Mouse (Mus musculus): ENCODE data around the gene Epha1. TPM values are rescaled to one million over a fixed set of nuclear protein-coding genes. Genes with fewer than 3 reads are reported as not detected.

Epha1 gene
- polyA plus RNA-seq, 1 experiment from 2014 or later = 0.94 TPM

GRCm38 (mm10) chr6:42344255-42344654 lies 28.8 kb downstream of the Epha1 start:
- ATAC-seq = no peak
- Histone ChIP-seq H3K9ac (ENCODE audit: low read depth, low read length) (no peak overlapping the region), H3K4me2 (ENCODE audit: low read length) (no peak overlapping the region), H3K27me3 (ENCODE audit: control insufficient read depth, insufficient read depth, low read depth, low read length) (no peaks in the 10 kb centered on the region), H3K4me3 (ENCODE audit: low read depth, low read length) (no peak overlapping the region), H3K36me3 (ENCODE audit: control insufficient read depth, insufficient read depth, low read length) (no peaks in the 10 kb centered on the region), H3K9me3 (replicated peaks; ENCODE audit: control insufficient read depth, low read length, poor library complexity, severe bottlenecking) (no peaks in the 10 kb centered on the region), H3K4me1 (ENCODE audit: control insufficient read depth, insufficient read depth, low read length) (peaks cover 6% of the 10 kb centered on the region), H3K27ac (ENCODE audit: low read length) (no peak overlapping the region)
- 84% methylated on average over 1 of the region's 1 CpGs for WGBS

- 90% methylated on average over 9 of the region's 9 CpGs for WGBS
- H3K27me3 ChIP-seq (ENCODE audit: control insufficient read depth, insufficient read depth, low read depth, low read length) = no peaks in the 10 kb centered on the region
- no peak overlapping the region for H3K9ac ChIP-seq (ENCODE audit: low read depth, low read length)
- no peak for ATAC-seq
- H3K9me3 ChIP-seq (replicated peaks; ENCODE audit: control insufficient read depth, low read length, poor library complexity, severe bottlenecking) = no peaks in the 10 kb centered on the region
- no peak overlapping the region for H3K4me3 ChIP-seq (ENCODE audit: low read depth, low read length)
- H3K4me2 ChIP-seq (ENCODE audit: low read length) = no peak overlapping the region
- H3K36me3 ChIP-seq (ENCODE audit: control insufficient read depth, insufficient read depth, low read length) = no peaks in the 10 kb centered on the region
- no peak overlapping the region for H3K27ac ChIP-seq (ENCODE audit: low read length)
- H3K4me1 ChIP-seq (ENCODE audit: control insufficient read depth, insufficient read depth, low read length) = peaks cover 2% of the 10 kb centered on the region
Measured at GRCm38 (mm10) chr6:42343361-42344120, 29.5 kb downstream of the Epha1 start.

- H3K9me3 ChIP-seq (replicated peaks; ENCODE audit: control insufficient read depth, low read length, poor library complexity, severe bottlenecking) = no peaks in the 10 kb centered on the region
- H3K4me3 ChIP-seq (ENCODE audit: low read depth, low read length) = no peak overlapping the region
- H3K27ac ChIP-seq (ENCODE audit: low read length) = no peak overlapping the region
- H3K4me2 ChIP-seq (ENCODE audit: low read length) = no peak overlapping the region
- no peaks in the 10 kb centered on the region for H3K4me1 ChIP-seq (ENCODE audit: control insufficient read depth, insufficient read depth, low read length)
- H3K36me3 ChIP-seq (ENCODE audit: control insufficient read depth, insufficient read depth, low read length) = no peaks in the 10 kb centered on the region
- H3K27me3 ChIP-seq (ENCODE audit: control insufficient read depth, insufficient read depth, low read depth, low read length) = no peaks in the 10 kb centered on the region
- 89% methylated on average over 1 of the region's 1 CpGs for WGBS
- no peak overlapping the region for H3K9ac ChIP-seq (ENCODE audit: low read depth, low read length)
- ATAC-seq = no peak
Measured at GRCm38 (mm10) chr6:42342171-42342570, 30.9 kb downstream of the Epha1 start.

GRCm38 (mm10) chr6:42339981-42340380 lies 33.1 kb downstream of the Epha1 start:
- Histone ChIP-seq H3K9me3 (replicated peaks; ENCODE audit: control insufficient read depth, low read length, poor library complexity, severe bottlenecking) (no peaks in the 10 kb centered on the region), H3K4me2 (ENCODE audit: low read length) (no peak overlapping the region), H3K27me3 (ENCODE audit: control insufficient read depth, insufficient read depth, low read depth, low read length) (no peaks in the 10 kb centered on the region), H3K36me3 (ENCODE audit: control insufficient read depth, insufficient read depth, low read length) (no peaks in the 10 kb centered on the region), H3K9ac (ENCODE audit: low read depth, low read length) (no peak overlapping the region), H3K4me3 (ENCODE audit: low read depth, low read length) (no peak overlapping the region), H3K4me1 (ENCODE audit: control insufficient read depth, insufficient read depth, low read length) (no peaks in the 10 kb centered on the region), H3K27ac (ENCODE audit: low read length) (no peak overlapping the region)
- 81% methylated on average over 5 of the region's 5 CpGs for WGBS
- ATAC-seq = no peak

- H3K27me3 ChIP-seq (ENCODE audit: control insufficient read depth, insufficient read depth, low read depth, low read length) = no peaks in the 10 kb centered on the region
- 88% methylated on average over 2 of the region's 2 CpGs for WGBS
- no peak for ATAC-seq
Measured at GRCm38 (mm10) chr6:42339189-42339588, 33.9 kb downstream of the Epha1 start.

GRCm38 (mm10) chr6:42330946-42331345 lies 42.1 kb downstream of the Epha1 start:
- no peak for ATAC-seq
- Histone ChIP-seq H3K4me2 (ENCODE audit: low read length) (no peak overlapping the region), H3K27ac (ENCODE audit: low read length) (no peak overlapping the region), H3K36me3 (ENCODE audit: control insufficient read depth, insufficient read depth, low read length) (no peaks in the 10 kb centered on the region), H3K9ac (ENCODE audit: low read depth, low read length) (no peak overlapping the region), H3K9me3 (replicated peaks; ENCODE audit: control insufficient read depth, low read length, poor library complexity, severe bottlenecking) (no peaks in the 10 kb centered on the region), H3K27me3 (ENCODE audit: control insufficient read depth, insufficient read depth, low read depth, low read length) (no peaks in the 10 kb centered on the region), H3K4me3 (ENCODE audit: low read depth, low read length) (no peak overlapping the region), H3K4me1 (ENCODE audit: control insufficient read depth, insufficient read depth, low read length) (no peaks in the 10 kb centered on the region)
- WGBS = 94% methylated on average over 3 of the region's 3 CpGs

More at GRCm38 (mm10) chr6:42339189-42339588, 33.9 kb downstream of the Epha1 start:
- no peak overlapping the region for H3K27ac ChIP-seq (ENCODE audit: low read length)
- no peak overlapping the region for H3K4me2 ChIP-seq (ENCODE audit: low read length)
- H3K36me3 ChIP-seq (ENCODE audit: control insufficient read depth, insufficient read depth, low read length) = no peaks in the 10 kb centered on the region
- H3K4me1 ChIP-seq (ENCODE audit: control insufficient read depth, insufficient read depth, low read length) = no peaks in the 10 kb centered on the region
- H3K9ac ChIP-seq (ENCODE audit: low read depth, low read length) = no peak overlapping the region
- H3K4me3 ChIP-seq (ENCODE audit: low read depth, low read length) = no peak overlapping the region
- H3K9me3 ChIP-seq (replicated peaks; ENCODE audit: control insufficient read depth, low read length, poor library complexity, severe bottlenecking) = no peaks in the 10 kb centered on the region

GRCm38 (mm10) chr6:42330216-42330615 lies 42.9 kb downstream of the Epha1 start:
- ATAC-seq = no peak
- Histone ChIP-seq H3K36me3 (ENCODE audit: control insufficient read depth, insufficient read depth, low read length) (no peaks in the 10 kb centered on the region), H3K4me2 (ENCODE audit: low read length) (no peak overlapping the region), H3K9me3 (replicated peaks; ENCODE audit: control insufficient read depth, low read length, poor library complexity, severe bottlenecking) (no peaks in the 10 kb centered on the region), H3K4me3 (ENCODE audit: low read depth, low read length) (no peak overlapping the region), H3K4me1 (ENCODE audit: control insufficient read depth, insufficient read depth, low read length) (peaks cover 4% of the 10 kb centered on the region; the same call in 1 of the 2 replicates), H3K9ac (ENCODE audit: low read depth, low read length) (no peak overlapping the region), H3K27ac (ENCODE audit: low read length) (no peak overlapping the region), H3K27me3 (ENCODE audit: control insufficient read depth, insufficient read depth, low read depth, low read length) (no peaks in the 10 kb centered on the region)
- WGBS = 74% methylated on average over 3 of the region's 3 CpGs

- no peak for ATAC-seq
- Histone ChIP-seq H3K4me1 (ENCODE audit: control insufficient read depth, insufficient read depth, low read length) (peaks cover 4% of the 10 kb centered on the region; the same call in 1 of the 2 replicates), H3K27ac (ENCODE audit: low read length) (no peak overlapping the region), H3K9ac (ENCODE audit: low read depth, low read length) (no peak overlapping the region), H3K27me3 (ENCODE audit: control insufficient read depth, insufficient read depth, low read depth, low read length) (no peaks in the 10 kb centered on the region), H3K4me2 (ENCODE audit: low read length) (no peak overlapping the region), H3K36me3 (ENCODE audit: control insufficient read depth, insufficient read depth, low read length) (no peaks in the 10 kb centered on the region), H3K9me3 (replicated peaks; ENCODE audit: control insufficient read depth, low read length, poor library complexity, severe bottlenecking) (no peaks in the 10 kb centered on the region), H3K4me3 (ENCODE audit: low read depth, low read length) (no peak overlapping the region)
- WGBS = 86% methylated on average over 3 of the region's 3 CpGs
Measured at GRCm38 (mm10) chr6:42328757-42329156, 44.3 kb downstream of the Epha1 start.

- 87% methylated on average over 3 of the region's 3 CpGs for WGBS
- no peak overlapping the region for H3K4me2 ChIP-seq (ENCODE audit: low read length)
- no peaks in the 10 kb centered on the region for H3K27me3 ChIP-seq (ENCODE audit: control insufficient read depth, insufficient read depth, low read depth, low read length)
- H3K27ac ChIP-seq (ENCODE audit: low read length) = no peak overlapping the region
- no peaks in the 10 kb centered on the region for H3K9me3 ChIP-seq (replicated peaks; ENCODE audit: control insufficient read depth, low read length, poor library complexity, severe bottlenecking)
- no peaks in the 10 kb centered on the region for H3K36me3 ChIP-seq (ENCODE audit: control insufficient read depth, insufficient read depth, low read length)
- ATAC-seq = no peak
- no peak overlapping the region for H3K4me3 ChIP-seq (ENCODE audit: low read depth, low read length)
- no peak overlapping the region for H3K9ac ChIP-seq (ENCODE audit: low read depth, low read length)
- peaks cover 15% of the 10 kb centered on the region for H3K4me1 ChIP-seq (ENCODE audit: control insufficient read depth, insufficient read depth, low read length)
Measured at GRCm38 (mm10) chr6:42326509-42326908, 46.6 kb downstream of the Epha1 start.

Measured in midbrain, embryonic 16.5 days (tissue).